Mouse (Mus musculus) right cerebral cortex, postnatal 25 days (tissue): ENCODE measurements around the gene Gpr137.
A peak's percentile ranks its signal among the peaks of the same experiment; 100 is the strongest.
"Not testable (repeated sequence)": the region's sequence is repeated elsewhere in the genome, so short reads cannot be mapped to it uniquely, and the experiment has no call there.

ENCODE experiments used
- DNase-seq: peaks from one replicate; pipeline ENCODE4 v3.0.0; 2022

Gpr137 gene

DNA sequence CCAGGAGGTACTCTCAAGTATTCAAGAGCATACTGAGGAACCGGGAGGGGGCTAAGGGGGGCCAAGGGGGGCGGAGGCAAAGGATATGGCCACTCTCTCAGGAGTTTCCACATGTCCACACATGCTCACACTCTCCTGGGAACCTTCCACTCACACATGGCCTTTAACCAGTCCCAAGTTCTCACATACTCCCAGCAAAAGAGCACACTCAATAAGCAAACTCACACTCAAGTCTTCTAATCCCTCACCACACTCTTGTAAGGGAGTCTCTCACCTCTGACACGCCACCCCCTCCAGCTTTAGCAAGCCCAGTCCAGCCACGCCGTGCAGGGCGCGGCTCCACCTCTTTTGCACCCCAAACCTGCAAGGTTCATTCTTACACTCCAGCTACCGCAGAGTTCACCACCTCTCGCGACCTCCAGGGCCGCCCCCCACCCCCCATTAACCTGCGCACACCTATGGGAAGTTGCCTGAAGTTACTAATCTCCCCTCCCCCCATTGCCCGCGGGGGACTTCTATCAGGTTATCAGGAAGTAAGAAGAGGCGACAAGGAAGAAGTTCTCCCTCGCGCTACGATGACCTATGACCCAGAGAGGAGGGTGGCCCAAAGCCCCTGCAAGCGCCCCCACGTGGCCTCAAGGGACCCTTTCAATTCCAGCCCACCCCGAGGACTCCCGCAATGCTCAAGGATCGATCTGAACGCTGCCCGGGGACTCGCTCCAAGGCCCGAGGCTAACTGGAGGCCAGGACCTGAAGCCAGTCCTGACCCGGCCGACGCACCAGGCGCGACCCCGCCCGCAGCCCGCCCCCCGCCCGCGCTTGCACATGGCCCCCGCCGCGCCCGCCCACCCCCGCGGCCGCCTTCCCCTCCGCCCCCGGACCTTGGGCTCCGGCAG, 21.3 kb downstream of the Gpr137 start:
- no peak for DNase-seq

DNA sequence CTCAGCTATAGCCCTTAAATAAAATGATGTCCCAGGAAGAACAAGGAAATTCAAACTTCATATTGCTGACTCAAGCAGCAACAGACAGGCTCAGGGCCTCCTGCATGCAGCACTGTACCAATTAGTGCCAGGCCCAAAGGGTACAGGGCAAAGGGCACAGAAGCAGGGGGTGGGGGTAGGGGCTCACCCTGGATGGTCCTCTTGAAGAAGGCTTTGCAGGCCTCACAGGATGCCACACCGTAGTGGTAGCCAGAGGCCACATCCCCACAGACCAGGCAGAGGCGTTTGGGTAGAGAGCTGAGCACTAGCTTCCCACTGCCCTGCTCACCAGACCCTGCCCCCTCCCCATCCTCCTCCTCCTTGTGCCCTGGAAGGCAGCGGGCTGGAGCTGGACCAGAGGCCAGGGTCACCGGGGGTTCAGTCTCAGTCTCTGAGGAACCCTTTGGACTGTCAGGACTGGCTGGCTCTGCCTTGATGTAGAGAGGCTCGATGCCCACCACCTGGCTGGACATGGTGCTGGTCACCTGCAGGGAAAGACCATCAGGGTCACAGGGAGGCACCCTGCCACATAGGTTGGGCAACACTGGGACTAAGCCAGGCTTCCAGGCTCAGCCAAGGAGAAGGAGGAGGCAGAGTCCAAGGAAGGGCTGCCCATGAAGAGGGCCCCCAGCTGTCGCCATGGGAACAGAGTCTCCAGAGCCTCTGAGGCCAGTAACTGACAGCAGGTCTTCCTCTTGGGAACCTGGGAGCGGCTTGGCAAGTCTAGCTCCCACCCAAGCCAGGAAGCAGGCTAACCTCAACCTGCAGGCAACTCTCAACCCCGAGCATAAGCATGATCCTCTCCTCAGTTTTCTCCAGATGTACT, 22.2 kb downstream of the Gpr137 start:
- DNase-seq: no peak

DNA sequence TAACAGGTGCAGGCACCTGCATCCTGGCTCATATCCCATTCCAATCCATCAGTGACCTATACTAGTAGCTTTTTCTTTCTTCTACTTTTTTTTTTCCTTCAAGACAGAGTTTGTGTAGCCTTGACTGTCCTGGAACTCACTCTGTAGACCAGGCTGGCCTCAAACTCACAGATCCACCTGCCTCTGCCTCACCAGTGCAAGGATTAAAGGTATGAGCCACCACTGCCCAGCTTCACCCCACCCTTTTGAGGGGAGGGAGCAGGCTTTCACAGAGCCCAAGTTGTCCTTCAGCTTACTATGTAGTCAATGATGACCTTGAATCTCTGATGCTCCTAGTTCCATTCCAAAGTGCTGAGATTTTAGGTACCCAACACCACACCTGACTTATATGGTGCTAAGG, 22.8 kb downstream of the Gpr137 start:
- no peak for DNase-seq

DNA sequence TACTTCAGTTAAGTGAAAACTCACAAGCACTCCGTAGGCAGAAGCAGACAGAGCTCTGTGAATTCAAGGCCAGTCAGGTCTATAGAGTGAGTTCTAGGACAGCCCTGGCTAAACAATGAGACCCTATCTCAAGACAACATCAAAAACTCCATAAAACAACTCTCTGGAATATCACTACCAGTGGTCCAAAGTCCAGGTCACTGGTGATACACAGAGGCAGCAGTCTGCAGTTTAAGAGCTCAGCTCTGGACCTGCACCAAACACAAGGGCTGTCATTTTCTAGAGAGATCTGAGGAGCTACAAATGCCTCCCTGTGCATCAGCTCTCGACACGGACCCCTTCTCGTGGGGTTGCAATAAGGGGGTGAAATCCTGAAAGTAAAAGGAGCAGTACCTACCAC, 24.0 kb downstream of the Gpr137 start:
- no peak for DNase-seq

DNA sequence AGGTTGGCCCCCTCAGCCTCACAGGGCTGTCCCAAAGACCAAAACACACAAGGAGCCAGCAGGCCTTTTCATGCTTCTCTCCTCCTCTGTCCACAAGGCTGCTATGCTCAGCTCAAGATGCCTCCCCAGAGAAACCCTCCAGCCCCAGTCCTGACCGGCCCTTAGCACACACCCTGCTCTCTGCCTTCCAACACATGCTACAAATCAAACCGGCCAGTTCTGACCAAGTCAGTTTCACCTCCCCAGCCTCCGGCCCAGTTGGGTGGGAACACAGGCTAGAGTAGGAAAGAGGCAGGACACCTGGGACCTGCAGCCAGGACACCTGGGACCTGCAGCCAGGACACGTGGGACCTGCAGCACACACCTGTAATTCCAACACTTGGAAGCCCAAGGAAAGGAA, 25.8 kb downstream of the Gpr137 start:
- DNase-seq: no peak

DNA sequence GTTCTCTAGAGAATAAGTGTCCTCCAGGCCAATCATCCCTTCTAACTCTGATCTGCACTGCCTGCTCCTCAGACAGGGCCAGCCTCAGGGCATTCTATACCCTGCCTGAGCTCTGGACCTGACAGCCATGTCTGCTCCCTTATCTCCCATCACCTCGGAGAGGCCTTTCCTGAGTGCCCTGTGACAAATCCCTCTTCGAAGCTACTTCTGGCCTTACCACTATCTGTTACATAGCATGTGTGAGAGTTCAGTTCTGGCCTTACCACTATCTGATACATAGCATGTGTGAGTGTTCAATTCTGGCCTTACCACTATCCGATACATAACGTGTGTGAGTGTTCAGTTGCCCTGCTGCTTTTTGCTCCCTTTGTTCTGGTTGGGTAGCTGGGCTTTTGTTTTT, 27.0 kb downstream of the Gpr137 start:
- peak; percentile 2 for DNase-seq

DNA sequence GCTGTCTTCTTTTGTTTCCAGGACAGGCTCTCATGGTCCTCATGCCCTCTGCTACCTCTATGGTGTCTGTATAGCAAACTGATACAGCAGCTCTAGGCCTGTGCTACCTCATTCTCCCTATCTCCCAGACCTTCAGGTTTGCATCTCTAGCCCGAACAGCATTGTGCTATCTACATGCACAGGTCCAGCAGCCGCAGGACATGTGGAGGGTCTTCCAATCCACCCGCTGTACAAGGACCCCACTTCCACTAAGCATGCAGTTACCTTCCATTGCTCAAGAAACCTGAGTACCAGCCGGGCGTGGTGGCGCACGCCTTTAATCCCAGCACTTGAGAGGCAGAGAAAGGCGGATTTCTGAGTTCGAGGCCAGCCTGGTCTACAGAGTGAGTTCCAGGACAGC, 27.7 kb downstream of the Gpr137 start:
- peak; percentile 3 for DNase-seq

DNA sequence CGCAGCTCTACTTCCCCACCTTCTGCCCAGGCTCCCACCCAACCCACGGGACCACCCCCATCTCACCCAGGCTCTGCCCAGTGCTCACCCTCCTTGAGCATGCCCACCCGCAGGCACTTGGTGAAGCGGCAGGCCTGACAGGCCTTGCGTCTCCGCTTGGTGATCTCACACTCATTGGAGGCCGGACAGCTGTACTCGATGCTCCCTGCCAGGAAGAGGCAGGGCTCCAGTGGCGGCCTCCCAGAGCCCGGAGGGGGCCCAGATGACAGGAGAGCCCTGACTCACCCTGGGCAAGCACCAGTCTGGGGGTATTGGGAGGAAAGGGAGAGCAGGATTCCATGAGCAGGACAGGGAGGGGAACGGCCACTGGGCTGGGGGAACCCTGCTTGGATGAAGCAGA, 28.3 kb downstream of the Gpr137 start:
- peak; percentile 3 for DNase-seq

DNA sequence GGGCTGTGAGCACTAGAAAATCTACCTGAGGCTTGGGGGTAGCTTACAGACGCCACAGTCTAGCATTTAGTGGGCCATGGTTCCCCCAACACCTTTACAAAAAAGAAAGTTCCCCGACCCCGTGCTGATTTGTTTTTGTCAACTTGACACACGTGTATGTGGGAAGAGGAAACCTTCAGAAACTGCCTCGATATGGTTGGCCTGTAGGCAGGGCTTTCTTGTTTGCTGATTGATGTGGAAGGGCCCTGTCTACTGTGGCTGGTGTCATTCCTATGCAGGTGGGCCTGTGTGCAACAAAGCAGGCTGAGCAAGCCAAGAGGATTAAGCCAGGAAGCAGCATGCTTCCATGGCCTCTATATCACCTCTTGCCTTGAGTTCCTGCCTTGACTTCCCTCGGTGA, 29.2 kb downstream of the Gpr137 start:
- DNase-seq: peak; percentile 2

DNA sequence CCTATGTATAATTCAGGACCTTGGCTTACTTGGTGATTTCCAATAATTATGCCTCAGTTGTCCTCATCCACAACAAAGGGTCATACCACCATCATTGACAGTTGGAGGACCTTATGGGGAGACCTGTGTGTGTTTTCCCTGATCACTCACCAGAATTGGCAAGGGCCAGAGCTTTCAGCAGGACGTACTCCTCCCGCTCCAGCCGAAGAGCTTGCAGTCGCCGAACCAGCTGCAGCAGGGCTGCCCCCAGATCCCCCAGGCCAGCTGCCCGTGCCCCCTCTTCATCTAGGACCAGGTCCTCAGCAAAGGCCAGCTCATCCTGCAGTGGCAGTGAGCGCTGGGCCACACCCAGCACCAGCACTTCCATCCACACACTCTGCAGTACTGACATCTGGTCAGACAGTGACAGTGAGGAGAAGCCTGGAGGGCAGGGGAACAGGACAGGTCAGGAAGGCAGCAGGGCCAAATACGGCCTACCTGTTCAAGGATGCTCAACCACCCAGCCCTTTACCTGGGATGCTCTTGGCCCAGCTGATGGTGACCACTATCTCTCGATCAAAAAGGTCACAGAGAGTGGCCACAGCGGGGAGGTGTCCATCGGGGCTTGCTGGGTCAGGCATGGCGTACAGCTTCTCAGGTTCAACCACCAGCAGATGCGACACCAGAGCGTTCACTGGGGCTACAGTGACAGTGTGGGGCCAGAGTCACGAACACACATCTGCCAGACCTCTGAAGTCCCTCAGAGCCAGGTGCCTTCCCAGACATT, 29.9 kb downstream of the Gpr137 start:
- DNase-seq: peak; percentile 2

DNA sequence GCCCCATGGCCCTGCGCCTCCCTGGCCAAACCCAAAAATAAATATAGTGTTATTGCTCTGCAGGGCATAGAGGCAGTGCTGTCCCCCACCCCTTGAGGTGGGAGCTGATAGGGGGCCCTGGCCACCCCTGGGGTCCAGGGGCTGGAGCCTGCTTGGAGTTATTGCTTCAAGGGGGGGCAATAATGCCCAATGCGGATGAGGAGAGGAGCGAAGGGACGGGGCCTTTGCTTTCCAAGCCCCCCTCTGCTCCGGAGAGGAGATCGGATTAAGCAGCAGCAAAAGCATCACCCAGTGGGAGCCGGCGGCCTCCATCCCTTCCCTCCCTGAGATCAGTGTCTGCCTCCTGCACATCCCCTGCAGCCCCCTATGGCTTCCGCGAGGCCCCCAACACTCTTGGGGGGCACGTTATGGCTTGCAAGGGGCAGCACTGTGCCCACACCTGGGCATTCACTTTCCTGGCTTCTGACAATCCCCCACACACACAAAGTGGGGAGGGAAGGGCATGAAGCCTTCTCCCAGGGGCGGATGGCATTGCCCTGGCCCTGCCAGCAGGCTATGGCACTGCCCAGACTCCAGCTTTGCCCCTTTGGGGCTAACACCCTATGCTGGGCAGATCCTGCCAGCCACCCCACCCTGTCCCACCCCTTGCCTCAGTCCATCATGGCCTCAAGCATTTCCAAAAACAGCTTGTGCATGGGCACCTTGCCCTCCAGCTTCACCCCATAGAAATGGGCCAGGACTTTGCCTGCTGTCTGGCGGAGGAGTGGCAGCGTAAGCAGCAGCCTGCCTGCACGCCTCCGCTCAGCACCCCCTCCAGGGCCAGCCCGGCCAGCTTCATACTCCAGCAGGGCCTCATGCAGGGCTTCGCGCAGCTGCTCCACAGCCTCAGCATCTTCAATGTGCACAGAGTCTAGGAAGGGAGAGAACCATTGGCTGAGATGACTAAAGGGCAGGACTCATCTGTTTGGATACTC, 30.9 kb downstream of the Gpr137 start:
- no peak for DNase-seq

DNA sequence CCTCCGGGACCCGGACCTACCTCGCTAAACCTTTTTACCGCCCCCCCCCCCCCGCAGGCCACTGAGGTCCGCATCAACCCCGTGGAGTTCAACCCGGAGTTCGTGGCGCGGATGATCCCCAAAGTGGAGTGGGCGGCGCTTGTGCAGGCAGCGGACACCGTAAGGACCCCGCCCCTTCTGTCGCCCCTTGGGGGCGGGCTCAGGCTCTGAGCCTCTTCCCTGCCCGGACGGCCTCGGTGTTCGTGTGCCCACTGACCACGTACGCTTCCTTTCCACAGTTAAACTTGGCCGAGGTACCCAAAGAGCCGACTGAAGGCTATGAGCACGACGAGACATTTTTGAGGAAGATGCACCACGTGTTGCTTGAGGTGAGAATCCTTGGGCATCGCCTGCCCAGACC, 32.0 kb downstream of the Gpr137 start:
- DNase-seq: not testable (repeated sequence)

DNA sequence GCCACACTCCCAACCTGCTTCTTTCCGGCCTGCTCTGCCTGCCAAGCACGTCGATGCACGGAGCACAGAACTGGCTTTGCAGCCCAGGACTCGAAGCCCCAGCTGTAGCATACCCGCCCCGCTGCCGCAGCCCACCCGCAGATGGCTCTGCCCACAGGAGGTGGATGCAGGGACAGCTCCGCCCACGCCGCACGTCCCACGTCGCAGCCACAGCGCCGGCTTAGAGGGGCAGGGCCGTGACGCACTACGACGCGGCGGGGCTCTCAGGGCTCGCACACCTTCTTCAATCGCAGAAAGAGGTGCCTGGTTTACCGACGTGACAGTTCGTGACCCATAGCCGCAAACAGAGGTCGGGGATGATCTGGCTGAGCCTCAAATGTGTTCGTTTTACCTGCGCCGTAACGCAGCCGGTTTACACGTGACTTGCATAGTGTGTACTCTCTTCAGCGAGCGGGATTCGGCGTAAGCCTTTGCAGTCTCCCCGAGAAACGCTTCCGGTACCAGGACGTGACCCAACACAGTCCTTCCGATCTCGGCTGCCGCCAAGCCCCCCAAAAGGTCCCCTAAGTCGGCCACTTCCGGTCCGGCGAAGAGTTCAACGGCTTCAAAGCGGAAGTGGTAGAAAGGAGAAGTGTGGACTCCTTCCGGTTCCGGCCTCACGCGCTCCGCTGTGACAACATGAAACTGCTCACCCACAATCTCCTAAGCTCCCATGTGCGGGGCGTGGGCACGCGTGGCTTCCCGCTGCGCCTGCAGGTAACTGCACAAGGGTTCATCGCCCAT, 32.6 kb downstream of the Gpr137 start, which contains the start of the genes Trmt112 and Prdx5:
Trmt112 (plus strand) TSS at position 192 of the 783 bp plus-strand sequence.
Prdx5 (minus strand) TSS at position 600 of the 783 bp plus-strand sequence.
- peak; percentile 91 for DNase-seq

DNA sequence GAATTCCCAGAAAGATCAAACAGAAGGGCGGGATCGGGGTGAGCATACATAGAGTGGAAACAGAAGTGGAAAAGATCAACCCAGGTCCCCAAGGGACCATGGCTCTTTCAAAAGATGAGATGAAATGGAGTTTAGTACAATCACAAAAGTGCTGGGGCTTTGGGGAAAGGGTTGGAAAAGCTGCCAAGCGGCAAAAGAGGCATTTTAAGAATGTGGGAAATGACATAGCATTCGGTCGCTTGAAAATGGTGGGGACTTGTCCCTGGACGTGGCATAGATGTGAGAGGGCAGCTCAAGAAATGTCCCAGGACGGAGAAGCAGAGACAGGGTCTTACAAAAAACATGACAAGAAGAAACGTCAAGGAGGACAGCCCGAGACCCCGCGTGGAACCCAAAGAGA, 33.3 kb downstream of the Gpr137 start:
- no peak for DNase-seq

DNA sequence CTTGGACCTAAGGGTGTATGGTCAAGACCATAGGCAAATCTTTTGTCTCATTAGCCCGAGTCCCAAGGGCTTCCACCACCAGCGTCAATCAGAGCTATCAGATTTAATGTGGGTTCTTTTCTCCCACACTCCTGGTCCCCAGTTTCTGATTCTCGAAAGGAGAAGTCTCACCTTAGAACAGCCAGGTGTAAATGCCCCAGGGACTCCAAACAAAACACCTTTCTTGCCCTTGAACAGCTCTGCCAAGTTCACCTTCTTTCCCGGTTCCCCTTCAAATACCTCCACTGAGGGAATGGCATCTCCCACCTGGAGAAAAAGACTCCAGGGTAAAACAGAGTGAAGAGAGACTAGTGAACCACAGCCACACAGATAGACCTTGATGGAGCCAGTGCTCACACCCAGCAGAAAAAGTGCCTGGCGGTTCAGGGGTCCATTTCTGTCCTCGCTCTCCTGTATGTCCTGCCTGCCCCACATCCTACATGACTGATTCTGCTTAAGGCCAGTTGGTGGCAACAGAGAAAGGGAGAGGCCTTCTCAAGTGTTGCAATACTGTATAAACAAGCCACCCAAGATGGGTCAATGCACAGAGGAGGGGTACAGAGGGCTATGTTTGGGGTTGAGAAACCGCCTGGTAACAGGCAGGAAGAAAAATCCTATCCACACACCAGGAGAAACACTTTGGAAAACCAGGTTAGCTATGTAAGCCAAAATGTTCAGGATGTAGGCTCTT, 34.3 kb downstream of the Gpr137 start:
- no peak for DNase-seq

DNA sequence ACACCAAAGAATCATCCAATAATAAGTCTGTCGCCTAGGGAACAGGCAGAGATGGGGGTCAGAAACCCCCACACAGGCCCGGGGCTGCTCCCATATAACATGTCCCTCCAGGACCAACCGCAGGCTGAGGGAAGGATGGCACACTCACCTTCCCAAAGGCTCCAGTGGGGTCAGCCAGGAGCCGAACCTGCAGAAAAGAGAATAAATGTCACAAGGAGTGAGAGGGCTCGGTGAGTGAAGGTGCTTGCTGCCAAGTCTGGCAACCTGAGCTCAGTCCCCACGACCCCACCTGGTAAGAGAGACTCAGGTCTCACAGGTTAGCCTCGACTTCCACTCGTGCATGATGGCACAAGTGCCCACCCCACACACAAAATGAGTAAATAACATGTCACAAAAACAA, 35.2 kb downstream of the Gpr137 start:
- no peak for DNase-seq

DNA sequence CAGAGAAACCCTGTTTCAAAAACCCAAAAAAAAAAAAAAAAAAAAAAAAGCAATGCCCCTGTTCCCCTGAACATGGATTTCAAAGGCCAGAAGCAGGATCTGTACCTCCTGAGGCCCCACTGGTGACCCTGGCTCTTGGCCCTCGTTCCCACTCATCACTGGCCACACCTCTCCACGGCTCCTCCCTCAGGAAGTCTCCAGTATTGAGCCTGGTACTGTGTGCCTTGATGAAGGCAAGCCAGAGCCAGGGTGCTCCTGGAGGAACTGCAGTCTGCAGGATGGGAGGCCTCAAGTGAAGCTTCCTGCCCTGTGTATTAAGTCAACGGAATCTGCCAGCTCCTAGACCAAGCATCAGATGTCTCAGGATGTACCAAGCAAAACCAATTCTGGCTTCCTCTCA, 36.1 kb downstream of the Gpr137 start:
- no peak for DNase-seq

DNA sequence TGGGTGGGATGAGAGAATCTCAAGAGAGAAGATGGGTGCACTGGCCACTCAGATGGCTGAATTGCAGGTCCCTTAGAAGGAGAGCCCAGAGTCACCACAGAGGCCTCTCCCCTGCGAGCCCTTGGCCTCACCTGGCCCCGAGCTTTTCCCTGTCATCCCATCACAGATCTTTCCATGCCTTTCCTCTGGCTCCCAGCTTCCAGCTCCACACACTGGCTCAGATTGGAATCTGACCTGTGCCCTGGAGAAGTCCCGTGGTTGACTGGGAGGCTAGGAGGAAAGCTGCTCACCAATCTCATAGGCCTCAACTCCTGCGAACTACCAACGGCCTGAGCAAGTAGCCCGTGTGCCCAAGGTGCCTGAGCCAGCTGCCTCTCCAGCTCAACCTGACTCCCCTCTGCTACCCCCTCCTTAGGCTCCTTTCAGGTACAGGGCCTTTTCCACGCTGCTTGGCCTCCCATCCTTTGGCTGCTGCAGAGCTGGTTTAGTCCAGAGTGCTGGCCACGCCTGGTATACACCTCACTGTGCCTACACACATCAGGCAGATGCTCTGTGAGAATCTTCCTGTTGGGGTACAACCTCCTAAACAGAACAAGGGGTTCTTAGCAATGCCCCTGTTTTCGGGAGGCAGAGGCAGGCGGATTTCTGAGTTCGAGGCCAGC, 36.7 kb downstream of the Gpr137 start:
- no peak for DNase-seq

DNA sequence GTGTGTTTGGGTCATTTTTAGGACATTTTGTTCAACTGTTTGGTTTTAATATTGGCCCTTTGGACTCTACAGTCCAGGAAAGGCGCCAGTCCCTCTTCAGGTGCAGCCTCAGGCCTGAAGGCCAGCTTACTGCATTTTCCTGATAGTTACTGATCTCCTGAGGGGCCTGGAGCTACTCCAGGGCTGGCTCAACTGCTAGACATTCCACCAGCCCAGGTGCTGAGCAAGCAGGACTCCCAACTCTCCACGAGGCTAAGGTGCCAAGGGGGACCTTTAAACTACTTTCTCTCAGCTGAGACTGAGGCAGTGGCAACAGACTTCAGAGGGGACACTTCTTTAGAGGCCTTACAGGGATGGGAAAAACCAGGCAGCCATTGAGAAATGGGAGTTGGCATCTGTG, 37.4 kb downstream of the Gpr137 start:
- no peak for DNase-seq

DNA sequence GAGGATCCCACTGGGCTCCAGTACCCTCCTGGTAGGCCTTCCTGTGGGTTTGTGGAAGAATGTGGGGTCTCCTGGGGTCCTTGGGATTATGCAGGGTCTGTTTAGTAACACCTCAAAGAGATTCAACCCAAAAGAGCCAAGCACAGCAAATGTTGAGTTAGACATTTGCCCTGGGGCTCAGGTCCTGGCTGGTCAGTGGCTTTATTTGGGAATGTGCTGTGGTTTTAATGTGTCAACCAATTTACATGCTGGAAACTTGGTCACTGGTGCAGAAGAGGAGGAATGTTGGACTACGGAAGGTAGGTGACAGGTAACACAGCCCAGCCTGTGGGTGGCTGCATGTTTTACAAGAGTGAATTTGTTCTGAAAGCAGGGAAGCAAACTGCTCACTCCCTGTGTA, 39.2 kb downstream of the Gpr137 start:
- DNase-seq: no peak
